Mouse (Mus musculus) ES-E14 (cell line): Measurements from ENCODE around the gene Col9a1.

Experiments
- CHD2 ChIP-seq: IDR thresholded peaks from 2 replicates; pipeline ENCODE4 v1.6.1; 2014; ENCODE audit warnings: mild to moderate bottlenecking, low read depth, low read length, inconsistent platforms
- MAFK ChIP-seq: IDR thresholded peaks from 2 replicates; pipeline ENCODE4 v1.6.1; 2014; ENCODE audit warnings: mild to moderate bottlenecking, low read depth, low read length, inconsistent platforms; ENCODE audit not compliant: insufficient read depth
- ZC3H11A ChIP-seq: IDR thresholded peaks from 2 replicates; pipeline ENCODE4 v1.6.1; 2012; ENCODE audit warnings: low read depth, mild to moderate bottlenecking, inconsistent platforms, low read length, borderline replicate concordance
- ZNF384 ChIP-seq: IDR thresholded peaks from 2 replicates; pipeline ENCODE4 v1.6.1; 2012; ENCODE audit warnings: low read depth, low read length, inconsistent platforms

DNA sequence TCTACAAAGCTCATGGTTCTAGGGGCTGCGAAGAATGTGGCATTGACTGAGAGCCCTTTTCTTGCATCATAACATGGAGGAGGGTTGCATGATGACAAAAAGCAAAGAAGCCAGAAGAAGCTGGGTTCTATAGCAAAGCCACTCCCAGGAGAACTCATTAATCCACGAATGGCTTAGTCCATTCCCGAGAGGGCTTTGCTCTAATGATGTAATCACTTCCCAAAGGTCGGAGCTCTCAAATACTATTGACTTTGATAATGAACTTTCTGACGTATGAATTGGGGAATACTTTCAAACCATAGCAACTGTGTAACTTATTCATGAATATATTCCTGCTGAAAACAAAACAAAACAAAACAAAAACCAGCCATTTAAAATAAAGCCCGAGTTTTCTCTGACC lies 49.5 kb upstream of the Col9a1 start:
- no peak for TF ChIP-seq ZC3H11A
- no peak for TF ChIP-seq CHD2
- TF ChIP-seq ZNF384, result no peak
- no peak for TF ChIP-seq MAFK
